ENCODE assay signal across 8 mouse cellular contexts in genomic region chr7:128687821-128688564, GRCm38 (mm10). TPM values are rescaled to one million over a fixed set of nuclear protein-coding genes. Genes with fewer than 3 reads are reported as not detected.
DNase-seq lines count a peak whose midpoint lies in the region; ATAC-seq lines count a peak whose summit lies in the region.

No protein-coding gene starts in this region.

- H3K36me3 ChIP-seq in lung, embryonic 15.5 days, result peaks cover 42% of the 10 kb centered on the region

- H3K4me3 ChIP-seq in lung, embryonic 15.5 days, result peak overlapping the region; percentile 45

- no peak overlapping the region for H3K27ac ChIP-seq in lung, embryonic 15.5 days

- ATAC-seq in lung, embryonic 15.5 days (ENCODE audit: borderline replicate concordance, extremely low read depth, low FRiP score, low TSS enrichment), result peak; percentile 72

- no peaks in the 10 kb centered on the region for H3K4me1 ChIP-seq in lung, embryonic 15.5 days

- WGBS in lung, embryonic 15.5 days, result 56% methylated on average over 56 of the region's 56 CpGs

- H3K4me2 ChIP-seq in lung, embryonic 15.5 days, result peak overlapping the region; percentile 67

- no peak overlapping the region for H3K9ac ChIP-seq in lung, embryonic 15.5 days

- peaks cover 6% of the 10 kb centered on the region for H3K9me3 ChIP-seq in lung, embryonic 15.5 days

- peak; percentile 80 for DNase-seq in MN1 (ENCODE audit: low spot score)
- DNase-seq in cerebellum, adult 8-10 months, result peak; percentile 90
- DNase-seq in forelimb bud, embryonic 11.5 days (ENCODE audit: low read depth, low spot score), result peak; percentile 49
- DNase-seq in heart, postnatal 4 days, result peak; percentile 70
- DNase-seq in layer of hippocampus, adult 9-11 months, result peak; percentile 80
- DNase-seq in ovary, adult 18-20 months (ENCODE audit: low spot score), result peak; percentile 49
- DNase-seq in thymus, adult 18-20 months, result peak; percentile 73 to 77

- no peaks in the 10 kb centered on the region for H3K27me3 ChIP-seq in lung, embryonic 15.5 days

RNA-seq across cellular contexts. Expression of gene Mcmbp, which starts 52.3 kb away (rescaled TPM):
- total RNA-seq in heart, postnatal 4 days (2021), result 10 to 100 TPM; 43.8 to 45.7 TPM
- polyA plus RNA-seq in lung, embryonic 15.5 days (2015; fragmentation: Nextera tagmentation; extraction: Ambion mirVana), result 66.9 and 67.3 TPM in 2 replicates

RNA-seq across cellular contexts. Expression of gene Sec23ip, which starts 56.8 kb away (rescaled TPM):
- total RNA-seq in heart, postnatal 4 days (2021), result 10 to 100 TPM; 34.9 to 36.3 TPM
- polyA plus RNA-seq in lung, embryonic 15.5 days (2015; fragmentation: Nextera tagmentation; extraction: Ambion mirVana), result 37.6 and 38.8 TPM in 2 replicates
